Mouse (Mus musculus): ENCODE results near the gene Usp37. TPM values are rescaled to one million over a fixed set of nuclear protein-coding genes. Genes with fewer than 3 reads are reported as not detected.
A peak's percentile ranks its signal among the peaks of the same experiment; 100 is the strongest.

The Usp37 gene
- polyA plus RNA-seq, 1 experiment from 2014 or later = 37.2 TPM

DNA sequence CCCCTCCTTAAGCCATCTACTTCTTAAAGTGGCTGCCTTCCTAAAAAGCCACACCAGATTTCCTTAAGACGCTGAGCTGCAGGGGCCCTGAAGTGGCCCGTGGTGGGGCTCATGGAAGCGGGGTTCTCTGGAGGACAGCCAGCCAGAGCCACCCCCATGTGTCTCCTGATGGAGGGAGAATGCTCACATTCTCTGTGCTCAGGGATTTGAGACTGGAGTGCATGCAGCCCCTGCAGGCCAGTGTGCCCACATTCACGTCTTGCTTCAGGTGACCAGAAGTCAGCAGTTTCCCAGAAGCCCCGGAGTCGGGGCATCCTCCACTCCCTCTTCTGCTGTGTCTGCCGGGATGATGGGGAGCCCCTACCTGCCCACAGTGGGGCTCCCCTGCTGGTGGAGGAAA, 151.1 kb downstream of the Usp37 start:
- Histone ChIP-seq H3K9ac (peak overlapping the region; percentile 99), H3K9me3 (no peaks in the 10 kb centered on the region), H3K27ac (peak overlapping the region; percentile 98; the same call in 1 of the 2 replicates), H3K4me3 (peak overlapping the region; percentile 92), H3K27me3 (no peaks in the 10 kb centered on the region), H3K36me3 (peaks cover 25% of the 10 kb centered on the region), H3K4me1 (peaks cover 59% of the 10 kb centered on the region), H3K4me2 (replicated peaks) (peak overlapping the region; percentile 97)
- no peak for ATAC-seq (ENCODE audit: low FRiP score, low read depth)
- 43% methylated on average over 7 of the region's 7 CpGs for WGBS

DNA sequence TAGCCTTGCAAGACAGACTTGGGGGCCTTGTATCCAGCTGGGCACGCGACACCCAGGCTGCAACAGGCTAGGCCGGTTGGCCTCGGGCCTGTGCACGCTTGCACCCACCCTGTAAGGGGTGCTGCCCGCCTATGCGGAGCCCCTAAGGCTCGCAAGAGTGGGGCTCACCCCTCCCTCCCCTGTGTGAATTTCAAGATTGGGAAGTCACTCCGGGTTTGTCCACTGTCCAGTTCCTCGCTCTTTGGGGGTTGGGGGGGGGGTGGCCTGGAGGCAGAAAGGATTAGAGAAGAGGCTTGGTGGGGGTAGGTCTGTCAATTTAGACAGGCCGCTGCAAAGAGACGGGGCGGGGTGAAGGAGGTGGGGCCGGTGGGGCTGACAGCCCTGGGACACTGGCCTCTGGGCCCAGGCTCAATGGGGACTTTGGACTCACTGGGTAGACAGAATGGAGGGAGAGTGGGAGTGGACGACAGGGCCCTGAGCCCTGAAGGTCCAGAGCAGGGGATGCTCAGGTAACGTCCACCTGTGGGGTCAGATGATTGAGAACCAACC, 151.6 kb downstream of the Usp37 start:
- no peak for ATAC-seq (ENCODE audit: low FRiP score, low read depth)

DNA sequence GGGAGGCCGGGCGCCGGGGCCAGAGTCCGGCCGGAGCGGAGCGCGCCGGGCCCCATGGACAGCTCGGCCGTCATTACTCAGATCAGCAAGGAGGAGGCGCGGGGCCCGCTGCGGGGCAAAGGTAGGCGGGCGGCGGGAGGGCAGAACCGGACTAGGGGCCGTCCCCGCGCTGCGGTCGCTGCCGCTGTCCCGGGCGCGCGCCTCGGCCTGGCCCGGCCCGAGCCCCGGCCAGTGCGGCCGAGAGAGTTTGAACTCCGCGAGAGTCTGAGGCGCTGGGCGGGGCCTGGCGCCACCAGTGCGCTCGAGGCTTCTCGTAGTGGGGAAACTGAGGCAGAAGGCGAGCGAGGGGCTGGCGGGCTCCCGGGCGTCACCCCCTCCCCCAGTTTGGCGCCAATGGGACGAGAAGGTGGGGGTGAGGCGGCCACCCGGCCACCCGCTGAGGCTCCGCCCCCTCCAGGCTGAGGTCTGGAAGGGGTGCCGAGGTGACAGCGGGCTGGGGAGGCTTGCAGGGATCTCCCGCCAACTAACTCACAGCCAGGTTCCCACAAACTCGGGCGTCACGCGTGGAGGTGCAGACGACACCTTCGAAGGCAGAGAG, 152.1 kb downstream of the Usp37 start:
- Histone ChIP-seq H3K4me1 (peaks cover 67% of the 10 kb centered on the region), H3K4me2 (replicated peaks) (peak overlapping the region; percentile 97), H3K27ac (peak overlapping the region; percentile 98), H3K36me3 (peaks cover 25% of the 10 kb centered on the region), H3K9ac (peak overlapping the region; percentile 99), H3K9me3 (no peaks in the 10 kb centered on the region), H3K27me3 (no peaks in the 10 kb centered on the region), H3K4me3 (peak overlapping the region; percentile 92)
- under 1% methylated on average over 58 of the region's 63 CpGs for WGBS
- ATAC-seq (ENCODE audit: low FRiP score, low read depth) = peak; percentile 20

More for the DNA sequence above, 151.6 kb downstream of the Usp37 start:
- Histone ChIP-seq H3K4me3 (peak overlapping the region; percentile 92), H3K4me1 (peaks cover 63% of the 10 kb centered on the region), H3K27me3 (no peaks in the 10 kb centered on the region), H3K4me2 (replicated peaks) (peak overlapping the region; percentile 97), H3K36me3 (peaks cover 25% of the 10 kb centered on the region), H3K9me3 (no peaks in the 10 kb centered on the region), H3K27ac (peak overlapping the region; percentile 98), H3K9ac (peak overlapping the region; percentile 99)
- WGBS = 3% methylated on average over 16 of the region's 16 CpGs

DNA sequence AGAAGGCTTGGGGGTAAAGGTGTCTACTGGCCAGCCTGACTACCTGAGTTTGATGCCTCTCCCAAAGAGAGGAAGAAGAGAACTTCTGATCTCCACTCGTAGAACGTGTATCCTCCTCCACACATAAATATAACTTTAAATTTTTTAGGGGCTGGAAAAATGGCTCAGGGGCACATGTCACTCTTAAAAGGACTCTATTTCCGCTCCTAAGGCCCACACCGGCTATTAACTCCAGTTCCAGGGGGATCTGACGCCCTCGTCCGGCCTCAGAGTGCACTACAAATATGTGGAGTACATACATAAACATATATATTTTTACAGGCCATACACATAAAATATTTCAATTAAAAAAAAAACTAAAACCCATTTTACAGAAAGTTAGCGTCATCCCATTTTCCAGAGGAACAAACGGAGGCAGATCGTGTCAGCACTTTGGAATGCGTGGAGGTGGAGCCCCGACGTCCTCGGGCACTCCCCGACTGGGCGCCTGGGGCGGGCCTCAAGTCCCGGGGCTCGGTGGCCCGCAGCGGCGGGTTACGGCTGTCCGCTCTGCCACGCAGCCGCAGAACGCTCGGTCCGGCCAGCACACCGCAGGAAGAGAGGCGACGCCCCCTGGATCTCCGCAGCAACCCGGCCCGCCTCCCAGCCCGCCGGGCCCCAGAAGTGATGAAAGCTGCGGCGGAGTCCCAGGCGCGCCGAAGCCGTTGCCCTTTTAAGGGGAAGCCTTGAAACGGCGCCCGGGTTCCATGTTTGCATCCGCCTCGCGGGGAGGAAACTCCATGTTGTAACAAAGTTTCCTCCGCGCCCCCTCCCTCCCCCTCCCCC, 152.9 kb downstream of the Usp37 start, which contains the start of gene Ctdsp1:
Gene Ctdsp1 (plus strand): TSS at position 586 of the 825 bp plus-strand sequence.
- ATAC-seq (ENCODE audit: low FRiP score, low read depth) = peak; percentile 79
- H3K27me3 ChIP-seq = no peaks in the 10 kb centered on the region
- H3K4me1 ChIP-seq = peaks cover 62% of the 10 kb centered on the region
- 2% methylated on average over 50 of the region's 51 CpGs for WGBS
- peak within 1 kb of the TSS; percentile 99 for H3K9ac ChIP-seq
- H3K27ac ChIP-seq = peak within 1 kb of the TSS; percentile 98
- peak within 1 kb of the TSS; percentile 92 for H3K4me3 ChIP-seq
- H3K4me2 ChIP-seq (replicated peaks) = peak within 1 kb of the TSS; percentile 97
- H3K9me3 ChIP-seq = no peaks in the 10 kb centered on the region
- peaks cover 25% of the 10 kb centered on the region for H3K36me3 ChIP-seq

DNA sequence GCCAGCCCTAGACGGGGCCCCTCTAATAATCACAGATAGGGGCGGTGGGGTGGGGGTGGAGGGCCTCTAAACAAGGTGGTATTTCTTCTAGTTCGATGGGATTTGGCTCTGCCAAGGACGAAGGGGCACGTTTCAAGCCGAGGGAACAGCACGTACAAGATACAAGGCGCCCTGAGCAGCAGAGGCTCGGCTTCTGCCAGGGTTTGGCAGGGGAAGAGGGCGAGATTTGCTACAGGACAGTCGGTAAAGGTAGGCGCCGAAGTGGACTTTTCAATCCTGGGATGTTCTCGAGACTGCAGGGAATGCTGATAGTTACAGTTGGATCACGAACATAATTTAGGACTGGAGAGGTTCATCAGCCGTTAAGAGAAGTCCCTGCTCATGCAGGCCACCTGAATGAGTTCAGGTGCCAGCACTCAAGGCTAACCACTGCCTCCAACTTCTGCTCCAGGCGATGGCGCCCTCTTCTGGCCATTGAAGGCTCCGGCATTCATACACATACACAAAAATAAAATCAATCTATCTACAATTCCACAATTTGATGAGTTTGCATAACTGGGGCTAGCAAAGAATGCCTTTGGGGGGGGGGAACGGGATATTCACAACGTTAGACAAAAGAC, 153.7 kb downstream of the Usp37 start:
- H3K27ac ChIP-seq = peak overlapping the region; percentile 98
- no peaks in the 10 kb centered on the region for H3K27me3 ChIP-seq
- H3K9ac ChIP-seq = peak overlapping the region; percentile 55; the same call in 1 of the 2 replicates
- peaks cover 62% of the 10 kb centered on the region for H3K4me1 ChIP-seq
- no peaks in the 10 kb centered on the region for H3K9me3 ChIP-seq
- 5% methylated on average over 21 of the region's 21 CpGs for WGBS
- H3K4me2 ChIP-seq (replicated peaks) = peak overlapping the region; percentile 97
- no peak for ATAC-seq (ENCODE audit: low FRiP score, low read depth)
- H3K4me3 ChIP-seq = peak overlapping the region; percentile 92
- peaks cover 24% of the 10 kb centered on the region for H3K36me3 ChIP-seq

DNA sequence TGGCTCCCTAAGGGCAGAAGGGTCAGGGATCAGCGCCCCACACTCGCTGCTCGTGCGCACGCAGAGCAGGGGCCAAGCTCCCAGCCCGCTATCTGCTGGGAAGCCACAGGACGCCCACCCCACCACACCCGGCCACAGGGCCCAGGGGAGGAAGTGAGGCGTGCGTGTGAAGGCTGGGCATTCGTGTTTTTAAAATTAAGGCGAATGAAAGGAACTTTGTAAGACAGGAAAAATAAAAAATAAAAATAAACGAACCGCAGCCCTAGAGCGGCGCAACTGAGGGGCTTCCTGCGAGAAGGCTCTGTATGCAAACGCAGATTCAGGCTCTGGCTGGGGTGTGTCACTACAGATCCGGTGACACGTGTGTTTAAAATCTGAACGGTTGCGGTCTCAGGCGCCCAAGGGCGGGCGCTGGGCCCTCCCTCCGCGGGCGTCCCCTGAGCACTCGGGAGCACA, 154.2 kb downstream of the Usp37 start:
- H3K4me3 ChIP-seq = peak overlapping the region; percentile 92
- H3K4me1 ChIP-seq = peaks cover 60% of the 10 kb centered on the region
- H3K27ac ChIP-seq = peak overlapping the region; percentile 98
- H3K9me3 ChIP-seq = no peaks in the 10 kb centered on the region
- H3K27me3 ChIP-seq = no peaks in the 10 kb centered on the region
- ATAC-seq (ENCODE audit: low FRiP score, low read depth) = no peak
- H3K36me3 ChIP-seq = peaks cover 19% of the 10 kb centered on the region
- peak overlapping the region; percentile 55 for H3K9ac ChIP-seq
- WGBS = 3% methylated on average over 29 of the region's 29 CpGs
- peak overlapping the region; percentile 97 for H3K4me2 ChIP-seq (replicated peaks)

DNA sequence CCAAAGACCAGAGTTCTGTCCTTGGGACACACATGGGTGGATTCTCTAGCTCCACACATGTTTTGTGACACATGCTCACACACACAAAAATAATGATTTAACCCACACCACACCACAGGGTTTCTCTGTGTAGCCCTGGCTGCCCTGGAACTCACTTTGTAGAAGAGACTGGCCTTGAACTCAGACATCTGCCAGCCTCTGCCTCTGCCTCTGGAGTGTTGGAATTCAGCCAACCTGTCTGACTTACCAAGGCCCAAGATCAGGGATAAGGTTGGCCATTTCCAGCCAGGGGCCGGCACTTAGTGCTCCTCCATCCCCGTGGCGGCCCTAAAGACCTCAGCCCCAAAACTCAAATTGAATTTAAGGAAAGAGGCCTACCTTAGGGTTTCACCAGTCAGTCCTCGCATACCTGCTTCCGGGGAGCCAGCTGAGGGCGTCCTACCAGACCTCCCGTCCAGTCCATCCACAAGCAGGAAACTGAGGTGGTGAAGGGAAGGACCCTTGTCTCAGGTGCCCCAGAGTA, 155.6 kb downstream of the Usp37 start:
- peak overlapping the region; percentile 55; the same call in 1 of the 2 replicates for H3K27ac ChIP-seq
- H3K4me3 ChIP-seq = no peak overlapping the region
- H3K9me3 ChIP-seq = no peaks in the 10 kb centered on the region
- ATAC-seq (ENCODE audit: low FRiP score, low read depth) = no peak
- no peaks in the 10 kb centered on the region for H3K27me3 ChIP-seq
- H3K36me3 ChIP-seq = peaks cover 5% of the 10 kb centered on the region
- no peak overlapping the region for H3K9ac ChIP-seq
- H3K4me1 ChIP-seq = peaks cover 48% of the 10 kb centered on the region
- H3K4me2 ChIP-seq (replicated peaks) = no peak overlapping the region
- WGBS = 79% methylated on average over 7 of the region's 7 CpGs

DNA sequence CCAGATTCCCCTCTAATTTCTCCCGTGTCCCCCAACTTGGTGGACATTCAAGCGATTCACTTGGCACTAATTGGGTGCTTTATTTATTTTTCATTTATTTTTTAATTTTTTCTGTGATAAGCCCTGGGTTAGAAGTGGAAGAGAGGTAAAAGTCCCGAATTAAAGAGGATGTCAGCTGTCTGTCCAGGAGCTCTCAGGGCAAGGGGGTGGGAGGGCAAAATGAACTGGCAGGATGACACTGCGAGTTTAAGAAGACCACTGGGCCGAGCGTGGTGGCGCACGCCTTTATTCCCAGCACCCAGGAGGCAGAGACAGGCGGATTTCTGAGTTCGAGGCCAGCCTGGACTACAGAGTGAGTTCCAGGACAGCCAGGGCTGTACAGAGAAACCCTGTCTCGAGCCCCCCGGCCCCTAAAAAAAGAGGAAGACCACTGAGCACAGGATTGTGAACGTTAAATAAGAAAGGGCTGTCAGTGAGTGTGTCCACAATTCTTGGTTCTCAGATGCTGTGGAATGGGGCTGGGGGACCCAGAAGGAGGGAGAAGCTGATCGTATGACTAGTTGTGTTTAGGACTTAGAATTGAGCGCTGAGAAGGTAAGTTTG, 156.6 kb downstream of the Usp37 start:
- H3K4me3 ChIP-seq = peak overlapping the region; percentile 57
- H3K36me3 ChIP-seq = no peaks in the 10 kb centered on the region
- 56% methylated on average over 15 of the region's 15 CpGs for WGBS
- H3K4me2 ChIP-seq (replicated peaks) = peak overlapping the region; percentile 67
- peak overlapping the region; percentile 74 for H3K9ac ChIP-seq
- no peaks in the 10 kb centered on the region for H3K9me3 ChIP-seq
- no peaks in the 10 kb centered on the region for H3K27me3 ChIP-seq
- no peak for ATAC-seq (ENCODE audit: low FRiP score, low read depth)
- peaks cover 38% of the 10 kb centered on the region for H3K4me1 ChIP-seq
- peak overlapping the region; percentile 99 for H3K27ac ChIP-seq

DNA sequence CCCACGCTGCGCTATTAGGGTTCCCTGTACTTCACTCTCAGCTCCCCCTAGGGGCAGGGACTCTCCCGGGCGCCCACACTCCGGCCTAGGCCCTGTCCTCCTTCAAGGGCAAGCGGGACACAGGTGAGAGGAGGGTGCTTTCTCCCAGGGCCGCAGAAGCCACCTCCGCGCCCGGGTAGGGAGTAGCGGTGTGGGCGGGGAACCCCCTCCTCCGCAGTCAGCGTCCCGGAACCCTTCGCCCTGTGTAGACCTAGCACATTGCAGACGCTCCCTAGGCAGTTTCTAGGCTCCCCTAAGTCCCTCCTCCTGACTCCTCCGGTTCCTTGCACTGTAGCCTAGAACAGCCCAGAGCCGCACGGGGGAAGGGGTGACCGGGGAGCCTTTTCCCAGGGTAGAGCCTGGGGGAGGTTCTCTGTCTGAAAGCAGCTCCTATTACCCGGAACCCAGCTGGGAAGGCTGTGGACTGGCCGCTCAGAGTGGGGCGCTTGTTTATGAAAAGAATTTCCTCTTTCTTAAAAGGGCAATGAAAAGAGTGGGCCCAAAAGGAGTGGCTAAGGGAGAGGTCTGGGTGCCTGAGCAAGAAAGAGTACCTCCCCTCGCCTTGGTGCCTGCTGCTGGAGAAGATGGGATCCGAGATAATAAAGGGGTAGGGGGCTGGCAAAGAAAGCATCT, 157.2 kb downstream of the Usp37 start:
- Histone ChIP-seq H3K27ac (peak overlapping the region; percentile 99), H3K4me3 (peak overlapping the region; percentile 57), H3K4me2 (replicated peaks) (peak overlapping the region; percentile 67), H3K4me1 (peaks cover 36% of the 10 kb centered on the region), H3K9me3 (no peaks in the 10 kb centered on the region), H3K36me3 (no peaks in the 10 kb centered on the region), H3K9ac (peak overlapping the region; percentile 74), H3K27me3 (no peaks in the 10 kb centered on the region)
- under 1% methylated on average over 26 of the region's 26 CpGs for WGBS
- peak; percentile 90 for ATAC-seq (ENCODE audit: low FRiP score, low read depth)

DNA sequence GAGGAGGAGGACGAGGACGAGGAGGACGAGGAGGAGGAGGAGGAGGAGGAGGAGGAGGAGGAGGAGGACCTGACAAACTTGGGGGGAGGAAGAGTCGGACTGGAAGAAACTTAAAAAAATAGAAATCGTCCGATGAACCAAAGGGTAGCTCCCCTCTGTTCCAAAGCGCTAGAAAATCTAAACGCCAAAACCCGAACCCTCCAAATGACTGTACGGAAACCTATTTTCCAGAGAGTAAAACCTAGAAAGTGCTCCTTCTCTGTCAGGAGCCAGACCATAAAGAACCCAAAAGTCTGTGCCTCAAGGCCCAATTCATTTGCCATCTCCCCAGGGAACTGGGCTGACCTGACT, 157.7 kb downstream of the Usp37 start:
- H3K4me1 ChIP-seq = peaks cover 36% of the 10 kb centered on the region
- peak overlapping the region; percentile 57 for H3K4me3 ChIP-seq
- peak overlapping the region; percentile 99 for H3K27ac ChIP-seq
- no peaks in the 10 kb centered on the region for H3K27me3 ChIP-seq
- peak overlapping the region; percentile 67 for H3K4me2 ChIP-seq (replicated peaks)
- WGBS = 56% methylated on average over 7 of the region's 10 CpGs
- ATAC-seq (ENCODE audit: low FRiP score, low read depth) = no peak
- H3K9me3 ChIP-seq = no peaks in the 10 kb centered on the region
- H3K9ac ChIP-seq = peak overlapping the region; percentile 74
- H3K36me3 ChIP-seq = no peaks in the 10 kb centered on the region

DNA sequence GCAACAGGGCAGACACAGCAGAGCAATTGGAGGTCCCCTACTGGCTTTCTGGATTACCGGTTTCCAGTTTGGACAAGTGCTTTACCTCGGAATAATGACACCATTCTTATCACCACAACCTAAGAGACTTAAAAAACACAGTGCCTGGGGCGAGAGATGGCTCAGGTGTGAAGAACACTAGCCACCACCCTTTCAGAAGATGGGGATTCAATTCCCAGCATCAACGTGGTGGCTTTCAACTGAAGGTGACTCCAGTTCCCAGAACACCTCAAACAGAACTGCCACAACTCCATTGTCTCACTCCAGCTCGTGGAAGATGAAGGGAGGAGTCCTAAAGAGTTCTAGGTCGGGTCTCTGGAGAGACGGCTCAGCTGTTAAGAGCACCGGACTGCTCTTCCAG, 158.6 kb downstream of the Usp37 start:
- Histone ChIP-seq H3K27ac (no peak overlapping the region), H3K9ac (no peak overlapping the region), H3K4me1 (peaks cover 30% of the 10 kb centered on the region), H3K27me3 (no peaks in the 10 kb centered on the region), H3K4me2 (replicated peaks) (no peak overlapping the region), H3K36me3 (no peaks in the 10 kb centered on the region), H3K4me3 (no peak overlapping the region), H3K9me3 (no peaks in the 10 kb centered on the region)
- WGBS = 91% methylated on average over 8 of the region's 8 CpGs
- no peak for ATAC-seq (ENCODE audit: low FRiP score, low read depth)
